Mouse (Mus musculus) left cerebral cortex, adult 2 months (tissue): Measurements from ENCODE around the gene Serf2. TPM values are rescaled to one million over a fixed set of nuclear protein-coding genes. Genes with fewer than 3 reads are reported as not detected.

Experiments
- DNase-seq, 2 experiments: peaks; one replicate each; pipeline ENCODE4 v3.0.0; 2021 to 2022; ENCODE audit warnings: low spot score in 2 of 2, mixed read lengths in 1 of 2; ENCODE audit errors: extremely low spot score in 1 of 2
- H3K27ac ChIP-seq: fragments of 200-600 bp; 2 replicates; pipeline ENCODE4 v1.8.1; 2022
- H3K4me3 ChIP-seq: fragments of 200-600 bp; 2 replicates; pipeline ENCODE4 v1.8.1; 2022
- CTCF ChIP-seq: fragments of 200-600 bp; IDR thresholded peaks from 2 replicates; pipeline ENCODE4 v1.8.1; 2022; ENCODE audit warnings: antibody characterized with exemption, mild to moderate bottlenecking, moderate library complexity
- intact Hi-C: fragments of 180-260 bp; cut with DNase I; formaldehyde crosslinking; loops from one replicate; pipeline ENCODE4 v1.15.1; 2025
- long read RNA-seq, 2 experiments: library from polyadenylated mRNA; stranded (forward); transcript quantifications; one replicate each; pipeline ENCODE4 v2.0.0; 2021; ENCODE audit warnings: borderline mapping rate in 2 of 2
- total RNA-seq, 2 experiments: library from RNA; stranded (reverse); gene quantifications; 2 replicates each; pipeline ENCODE4 v1.2.3; 2021

The Serf2 gene
- 100 to 1,000 TPM; 152 to 164 TPM for total RNA-seq
- long read RNA-seq, experiment 1, transcript Serf2-204 (3 exons, 3,056 nt): major isoform, 153 of 190 reads
- long read RNA-seq, experiment 1, transcript Serf2-203 (2 exons, 3,105 nt): minor isoform, 8 of 190 reads
- long read RNA-seq, experiment 1, transcript Serf2-201 (3 exons, 525 nt): minor isoform, 7 of 190 reads
- long read RNA-seq, experiment 1, transcript Serf2-202 (3 exons, 876 nt): minor isoform, 5 of 190 reads
- long read RNA-seq, experiment 1, partial matches to known transcripts: 3 of 190 reads
- long read RNA-seq, experiment 1, other reads (novel, unspliced or antisense): 14 of 190 reads
- long read RNA-seq, experiment 2, transcript Serf2-201 (3 exons, 525 nt): minor isoform, 11 of 172 reads
- long read RNA-seq, experiment 2, transcript Serf2-204 (3 exons, 3,056 nt): major isoform, 131 of 172 reads
- long read RNA-seq, experiment 2, transcript Serf2-203 (2 exons, 3,105 nt): minor isoform, 7 of 172 reads
- long read RNA-seq, experiment 2, partial matches to known transcripts: 3 of 172 reads
- long read RNA-seq, experiment 2, other reads (novel, unspliced or antisense): 17 of 172 reads

DNA sequence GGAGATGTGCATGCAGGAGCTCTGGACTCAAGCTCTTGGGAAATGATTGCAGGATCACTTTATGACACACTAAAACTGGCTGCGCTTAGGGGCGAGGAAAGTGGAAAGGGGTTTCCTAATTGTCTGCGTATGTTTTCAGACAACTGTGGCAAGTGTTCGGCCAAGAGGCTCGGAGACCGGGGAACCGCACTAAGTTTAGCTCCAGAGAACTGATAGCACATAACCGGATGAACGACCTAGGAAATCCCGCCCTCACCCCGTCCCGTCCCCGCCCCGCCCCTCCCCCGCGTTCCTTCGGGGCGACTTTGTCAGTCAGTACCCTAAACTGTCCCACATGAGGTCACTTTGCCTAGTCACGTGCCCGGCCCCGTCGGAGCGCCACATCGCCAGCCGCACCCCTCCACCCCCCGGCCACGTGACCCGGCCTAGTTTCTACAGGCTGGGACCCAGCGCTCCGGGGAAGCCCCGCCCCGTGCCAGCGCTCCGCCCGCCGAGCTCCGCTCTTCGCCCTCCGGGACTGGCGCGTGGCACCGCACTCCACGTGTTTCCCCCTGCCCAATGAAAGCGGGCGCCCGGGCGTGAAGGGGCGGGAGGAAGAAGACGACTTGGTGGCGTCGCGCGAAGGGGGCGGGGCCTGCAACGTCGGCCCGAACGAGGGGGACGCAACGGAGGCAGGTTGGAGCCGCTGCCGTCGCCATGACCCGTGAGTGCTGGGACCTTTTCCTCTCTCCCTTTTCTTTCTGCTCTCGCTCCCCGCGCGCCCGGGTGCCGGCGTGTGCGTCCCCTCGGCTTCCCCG is at the start of gene Serf2:
TSS of gene Serf2 (plus strand) at position 457 of the 797 bp plus-strand sequence.
- intact Hi-C loops: no loop called here
- Histone ChIP-seq H3K27ac (peak within 1 kb of the TSS; percentile 98), H3K4me3 (peak within 1 kb of the TSS; percentile 100)
- DNase-seq: peak; percentile 98 to 99
- no peak for TF ChIP-seq CTCF

DNA sequence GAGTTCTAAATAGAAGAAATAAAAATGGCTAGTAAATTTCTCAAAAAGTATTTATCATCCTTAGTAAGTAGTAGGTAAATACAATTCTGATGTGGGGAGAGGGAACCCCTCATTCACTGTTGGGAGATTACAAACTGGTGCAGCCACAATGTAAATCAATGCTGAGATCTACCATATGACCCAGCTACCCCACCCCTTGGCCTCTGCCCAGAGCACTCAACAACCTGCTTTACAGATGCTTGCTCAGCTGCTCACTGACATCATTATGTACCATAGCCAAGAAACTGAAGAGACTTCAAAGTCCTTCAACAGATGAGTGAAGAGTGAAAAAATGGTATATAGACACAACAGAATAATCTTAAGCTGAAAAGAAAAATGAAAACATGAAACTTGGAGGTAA is 45.7 kb upstream of the Serf2 start:
- intact Hi-C loops: no loop called here
- DNase-seq: no peak
- H3K4me3 ChIP-seq: no peak overlapping the region
- no peak overlapping the region for H3K27ac ChIP-seq
- TF ChIP-seq CTCF: no peak

DNA sequence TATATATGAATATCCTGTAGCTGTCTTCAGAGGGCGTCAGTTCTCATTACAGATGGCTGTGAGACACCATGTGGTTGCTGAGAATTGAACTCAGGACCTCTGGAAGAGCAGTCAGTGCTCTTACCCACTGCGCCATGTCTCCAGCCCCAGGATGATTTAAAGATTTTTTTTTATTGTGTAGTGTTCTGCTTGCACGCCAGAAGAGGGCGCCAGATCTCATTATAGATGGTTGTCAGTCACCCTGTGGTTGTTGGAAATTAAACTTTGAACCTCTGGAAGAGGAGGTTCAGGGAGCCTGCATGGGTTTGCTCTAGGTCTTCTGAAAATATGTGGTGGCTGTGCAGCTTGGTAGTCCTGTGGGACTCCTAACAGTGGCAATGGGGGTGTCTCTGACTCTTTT is 40.8 kb upstream of the Serf2 start:
- no peak for DNase-seq
- intact Hi-C loops: no loop called here
- Histone ChIP-seq H3K4me3 (no peak overlapping the region), H3K27ac (no peak overlapping the region)
- TF ChIP-seq CTCF: peak; percentile 58

DNA sequence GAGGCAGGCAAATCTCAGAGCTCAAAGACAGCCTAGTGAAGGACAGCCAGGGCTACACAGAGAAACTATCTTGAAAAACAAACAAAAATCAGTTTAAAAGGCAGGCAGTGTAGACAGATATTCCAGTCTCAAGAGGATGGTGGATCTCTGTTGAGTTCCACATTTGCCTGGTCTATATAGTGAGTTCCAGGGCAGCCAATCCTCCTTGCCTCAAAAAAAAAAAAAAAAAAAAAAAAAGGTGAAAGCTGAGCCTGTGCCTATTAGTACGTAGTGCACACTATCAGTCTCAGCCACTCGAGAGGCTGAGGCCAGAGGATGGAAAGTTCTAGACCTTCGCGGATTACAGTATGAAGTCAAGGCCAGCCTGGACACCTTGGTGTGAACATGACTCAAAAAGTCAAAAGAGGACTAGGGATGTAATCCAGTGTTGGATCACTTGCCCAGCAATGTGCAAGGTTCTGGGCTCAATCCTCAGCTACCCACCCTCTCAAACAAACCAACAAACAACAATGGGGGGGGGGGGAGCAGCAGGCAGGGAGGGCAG is 36.1 kb upstream of the Serf2 start:
- TF ChIP-seq CTCF: no peak
- peak overlapping the region; percentile 98 for H3K27ac ChIP-seq
- peak overlapping the region; percentile 90 for H3K4me3 ChIP-seq
- DNase-seq: peak in 1 of 2 experiments; percentile 12
- intact Hi-C loops: no loop called here

DNA sequence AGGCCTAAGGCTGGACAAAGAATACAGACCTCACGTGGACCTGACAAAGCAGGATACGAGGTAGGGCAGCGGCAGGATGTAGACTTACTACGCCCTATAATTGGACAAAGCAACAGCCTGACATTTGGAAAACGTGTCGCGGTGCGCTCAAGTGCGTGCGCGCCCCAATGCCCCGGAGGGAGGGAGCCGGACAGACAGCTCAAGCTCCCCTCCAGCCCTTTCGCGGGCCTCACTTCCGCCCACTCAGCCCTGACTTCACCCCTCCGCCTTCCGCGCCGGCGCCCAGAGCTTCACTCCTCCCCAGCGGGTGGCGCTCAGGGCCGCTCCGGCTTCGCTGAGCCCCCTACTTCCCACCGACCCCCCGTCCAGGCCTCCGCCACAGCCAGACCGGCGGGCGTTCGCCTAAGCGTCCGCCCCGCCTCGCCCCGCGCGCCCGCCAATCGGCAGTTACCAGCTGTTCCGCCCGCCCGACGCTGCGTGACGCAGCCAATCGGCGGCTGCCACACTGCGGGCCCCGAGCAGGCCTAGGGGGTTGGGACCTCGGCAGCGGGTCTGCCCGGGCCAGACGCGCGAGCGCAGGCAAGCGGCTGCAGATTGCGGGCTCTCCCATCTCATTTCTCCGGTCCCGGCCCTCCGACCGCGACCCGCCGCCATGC is 35.5 kb upstream of the Serf2 start, which contains the start of the genes Pdia3 and Catsper2:
TSS of gene Pdia3 (plus strand) at position 389 of the 656 bp plus-strand sequence.
TSS of gene Catsper2 (minus strand) at position 406 of the 656 bp plus-strand sequence.
- intact Hi-C loops: no loop called here
- peak within 1 kb of the TSS; percentile 98 for H3K27ac ChIP-seq
- peak; percentile 96 for DNase-seq
- peak; percentile 25; the same call in 1 of the 2 replicates for TF ChIP-seq CTCF
- peak within 1 kb of the TSS; percentile 90 for H3K4me3 ChIP-seq

DNA sequence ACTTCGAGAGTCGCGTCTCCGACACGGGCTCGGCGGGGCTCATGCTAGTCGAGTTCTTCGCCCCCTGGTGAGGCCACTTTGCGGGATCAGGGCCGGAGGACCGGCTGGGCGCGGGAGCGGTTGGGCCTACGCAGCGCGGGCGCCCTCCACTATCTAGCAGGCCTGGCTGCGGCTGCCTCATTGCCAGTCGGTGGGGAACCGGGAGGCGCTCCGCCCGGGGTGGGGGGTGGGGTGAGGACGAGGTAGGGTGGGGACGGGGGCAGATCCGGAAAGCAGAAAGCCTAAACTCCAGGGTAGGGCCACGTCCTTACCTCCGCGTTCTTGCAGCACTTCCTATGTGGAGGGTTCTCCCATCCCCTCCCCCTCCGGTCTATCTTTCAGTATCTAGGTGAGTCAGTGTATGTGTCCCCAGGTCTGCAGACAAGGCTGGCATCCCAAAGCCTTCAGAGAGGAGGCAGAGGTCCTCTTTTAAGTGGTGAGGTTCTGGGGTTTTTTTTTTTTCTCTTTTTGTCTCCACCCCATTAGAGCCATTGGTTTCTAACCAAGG is 34.8 kb upstream of the Serf2 start:
- TF ChIP-seq CTCF: no peak
- peak overlapping the region; percentile 90 for H3K4me3 ChIP-seq
- intact Hi-C loops: no loop called here
- H3K27ac ChIP-seq: peak overlapping the region; percentile 98
- DNase-seq: no peak

DNA sequence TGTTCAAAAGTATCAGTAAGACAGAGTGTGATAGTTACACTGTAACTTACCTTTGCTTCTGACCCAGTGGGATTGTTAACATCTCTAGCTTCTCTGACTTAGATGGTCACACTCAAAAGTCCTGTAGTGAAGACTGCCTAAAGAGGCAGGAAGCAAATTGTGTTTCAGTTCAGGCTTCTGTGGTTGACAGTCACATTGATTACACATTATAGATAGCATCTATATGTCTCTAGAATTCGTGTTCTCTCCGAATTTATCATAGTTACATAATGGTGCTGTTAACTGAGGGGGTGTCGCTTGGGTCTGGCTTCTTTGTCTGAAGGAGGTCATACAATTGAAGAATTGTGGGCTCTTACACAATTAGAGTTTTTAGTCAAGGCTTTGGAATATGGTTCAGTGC is 33.9 kb upstream of the Serf2 start:
- DNase-seq: no peak
- no peak for TF ChIP-seq CTCF
- intact Hi-C loops: no loop called here
- Histone ChIP-seq H3K27ac (peak overlapping the region; percentile 98; the same call in 1 of the 2 replicates), H3K4me3 (peak overlapping the region; percentile 90)

DNA sequence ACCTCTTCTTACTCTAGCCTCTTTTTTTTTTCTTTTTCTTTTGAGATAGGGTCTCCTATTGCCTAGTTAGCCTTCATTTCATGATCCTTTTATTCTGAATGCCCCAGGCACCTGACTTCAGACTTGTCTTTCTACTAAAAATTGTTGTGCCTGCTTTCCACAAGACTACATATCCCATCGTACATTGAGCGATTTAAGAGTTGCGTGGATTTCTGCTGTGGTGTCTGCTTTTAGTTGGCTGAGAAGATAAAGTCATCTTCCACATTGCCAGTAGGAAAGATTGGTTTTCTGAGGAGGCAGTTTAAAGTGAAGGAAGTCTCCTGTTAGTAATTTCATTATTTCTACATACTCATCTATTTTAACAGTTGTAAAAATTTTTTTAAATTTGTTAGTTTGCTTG is 33.4 kb upstream of the Serf2 start:
- no peak for DNase-seq
- no peak for TF ChIP-seq CTCF
- intact Hi-C loops: no loop called here
- Histone ChIP-seq H3K27ac (peak overlapping the region; percentile 98; the same call in 1 of the 2 replicates), H3K4me3 (peak overlapping the region; percentile 90)

DNA sequence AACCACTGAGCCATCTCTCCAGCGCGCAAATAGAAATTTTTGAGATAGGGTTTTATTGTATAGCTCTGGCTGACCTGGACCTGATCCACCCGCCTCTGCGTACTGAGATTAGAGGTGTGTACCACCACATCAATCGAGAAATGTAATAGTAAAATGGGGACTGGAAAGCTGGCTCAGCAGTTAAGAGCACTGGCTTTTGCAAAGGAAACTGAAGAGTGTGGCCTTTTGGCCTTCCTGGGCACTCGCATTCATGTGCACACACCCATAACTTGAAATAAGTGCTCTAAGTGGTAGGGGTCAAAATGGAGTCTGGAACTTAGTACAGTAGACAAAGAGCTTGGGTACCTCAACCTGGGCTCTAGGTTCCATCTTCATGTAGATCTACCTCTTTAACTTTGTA is 32.6 kb upstream of the Serf2 start:
- no peak overlapping the region for H3K27ac ChIP-seq
- intact Hi-C loops: no loop called here
- no peak for TF ChIP-seq CTCF

DNA sequence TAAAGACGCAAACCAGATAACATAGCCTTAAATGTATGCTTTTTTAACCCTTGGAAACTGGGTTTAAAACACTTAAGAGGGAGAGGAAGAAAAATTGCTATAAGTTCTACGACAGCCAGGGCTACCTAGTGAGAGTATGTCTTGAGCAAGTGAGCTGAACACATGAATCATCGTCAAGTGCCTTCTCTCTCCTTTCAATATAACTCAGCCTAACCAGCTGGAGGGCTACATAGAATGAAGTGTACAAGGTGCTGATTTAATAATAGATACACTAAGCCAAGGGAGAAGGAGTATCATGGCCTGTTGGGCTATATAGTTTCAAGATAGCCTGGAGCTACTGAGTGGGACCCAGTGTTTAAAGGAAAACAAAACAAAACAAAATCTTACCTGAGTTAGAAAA is 30.5 kb upstream of the Serf2 start:
- no peak for DNase-seq
- no peak for TF ChIP-seq CTCF
- no peak overlapping the region for H3K27ac ChIP-seq

More for the DNA sequence above, 32.6 kb upstream of the Serf2 start:
- DNase-seq: no peak
- H3K4me3 ChIP-seq: peak overlapping the region; percentile 90

DNA sequence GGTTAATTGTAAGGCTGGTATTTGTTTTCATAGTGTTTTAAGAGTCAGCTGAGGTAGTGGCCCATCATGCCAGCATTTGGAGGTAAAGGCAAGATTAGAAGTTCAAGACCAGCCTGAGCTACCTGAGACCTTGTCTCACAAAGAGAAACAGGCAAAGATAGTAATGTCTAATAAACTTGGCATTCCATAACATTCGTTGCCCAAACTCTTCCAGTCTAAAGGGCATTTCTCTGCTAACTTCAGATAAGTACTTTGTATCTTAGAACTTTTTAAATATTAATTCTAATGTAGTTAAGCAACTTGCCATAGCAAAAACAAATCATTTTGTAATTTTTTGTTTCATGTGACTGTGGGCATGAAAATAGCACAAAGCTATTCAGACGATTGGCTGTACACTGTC is 25.8 kb upstream of the Serf2 start:
- DNase-seq: no peak
- TF ChIP-seq CTCF: no peak
- H3K4me3 ChIP-seq: no peak overlapping the region
- intact Hi-C loops: no loop called here
- H3K27ac ChIP-seq: no peak overlapping the region

More for the DNA sequence above, 30.5 kb upstream of the Serf2 start:
- intact Hi-C loops: no loop called here
- H3K4me3 ChIP-seq: no peak overlapping the region
